Mouse (Mus musculus) embryonic facial prominence, embryonic 12.5 days (tissue): Measurements from ENCODE around the gene Gm11983. TPM values are rescaled to one million over a fixed set of nuclear protein-coding genes. Genes with fewer than 3 reads are reported as not detected.
"Not testable (repeated sequence)": the region's sequence is repeated elsewhere in the genome, so short reads cannot be mapped to it uniquely, and the experiment has no call there.

Experiments used
- ATAC-seq: fragments of 200-750 bp; cut with Nextera tagmentation; 2 replicates; pipeline ENCODE4 v1.8.0; 2017; ENCODE audit not compliant: insufficient number of reproducible peaks, insufficient read depth, low FRiP score, low TSS enrichment
- H3K27ac ChIP-seq: fragments of 300-500 bp; sonication (generic); 2 replicates; pipeline ENCODE4 v1.5.1; 2016; ENCODE audit warnings: mild to moderate bottlenecking
- H3K27me3 ChIP-seq: fragments of 300-500 bp; sonication (generic); 2 replicates; pipeline ENCODE4 v1.6.1; 2016; ENCODE audit warnings: mild to moderate bottlenecking, moderate library complexity
- H3K36me3 ChIP-seq: fragments of 300-500 bp; sonication (generic); 2 replicates; pipeline ENCODE4 v1.6.1; 2016; ENCODE audit warnings: mild to moderate bottlenecking
- H3K4me1 ChIP-seq: fragments of 300-500 bp; sonication (generic); 2 replicates; pipeline ENCODE4 v1.6.1; 2016
- H3K4me2 ChIP-seq: fragments of 300-500 bp; sonication (generic); replicated peaks from 2 replicates; pipeline ENCODE4 v1.6.1; 2016; ENCODE audit warnings: mild to moderate bottlenecking, moderate library complexity
- H3K4me3 ChIP-seq: fragments of 300-500 bp; sonication (generic); 2 replicates; pipeline ENCODE4 v1.5.1; 2016; ENCODE audit warnings: mild to moderate bottlenecking
- H3K9ac ChIP-seq: fragments of 300-500 bp; sonication (generic); 2 replicates; pipeline ENCODE4 v1.6.1; 2016; ENCODE audit warnings: mild to moderate bottlenecking, moderate library complexity
- H3K9me3 ChIP-seq: fragments of 300-500 bp; sonication (generic); 2 replicates; pipeline ENCODE4 v1.6.1; 2016; ENCODE audit warnings: mild to moderate bottlenecking, moderate library complexity
- WGBS: fragments of 180-500 bp; shearing (Covaris S2); methylation state at CpG from one replicate; pipeline ENCODE4 v1.1.7; 2016; 5-methylcytosine and 5-hydroxymethylcytosine counted together
- polyA plus RNA-seq: library from polyadenylated mRNA; unstranded; fragments of >200 nt; fragmentation: Nextera tagmentation; extraction: Ambion mirVana; gene quantifications from 2 replicates; pipeline ENCODE4 v1.2.1, GENCODE M21; 2016

Gm11983 gene
- polyA plus RNA-seq = not detected in 2 replicates

GRCm38 (mm10) chr11:6837554-6837953, at the start of gene Gm11983:
Gene Gm11983, minus strand, starts transcription at chr11:6837654.
- Histone ChIP-seq H3K4me3 (no peak within 1 kb of the TSS), H3K27me3 (no peaks in the 10 kb centered on the region), H3K9me3 (no peaks in the 10 kb centered on the region), H3K4me1 (no peaks in the 10 kb centered on the region), H3K36me3 (no peaks in the 10 kb centered on the region), H3K27ac (no peak within 1 kb of the TSS), H3K4me2 (no peak within 1 kb of the TSS), H3K9ac (no peak within 1 kb of the TSS)
- 90% methylated on average over 1 of the region's 1 CpGs for WGBS
- ATAC-seq = no peak

DNA sequence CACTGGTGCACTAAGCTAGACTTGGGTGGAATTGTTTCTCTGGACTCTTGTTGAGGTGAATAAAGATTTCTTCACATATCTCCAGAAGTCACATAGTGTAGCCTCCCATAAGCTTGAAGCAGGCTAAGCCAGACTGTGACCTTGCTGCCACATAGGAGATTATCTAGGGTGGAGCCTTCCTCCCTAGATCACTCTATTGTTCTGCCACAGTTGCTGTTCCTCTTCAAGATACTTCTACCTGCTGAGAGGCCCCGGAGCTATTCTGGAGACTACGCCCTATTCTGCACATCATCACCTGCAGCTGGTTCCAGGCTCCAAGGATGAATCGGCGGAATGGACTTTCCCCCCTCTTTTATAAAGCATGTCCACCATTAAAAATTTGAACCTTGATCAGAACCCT, 45.6 kb upstream of the Gm11983 start:
- H3K36me3 ChIP-seq, H3K9me3 ChIP-seq, H3K27ac ChIP-seq, H3K4me3 ChIP-seq, H3K27me3 ChIP-seq, H3K4me1 ChIP-seq, H3K9ac ChIP-seq, ATAC-seq, H3K4me2 ChIP-seq: not testable (repeated sequence)
- WGBS = 98% methylated on average over 4 of the region's 4 CpGs

DNA sequence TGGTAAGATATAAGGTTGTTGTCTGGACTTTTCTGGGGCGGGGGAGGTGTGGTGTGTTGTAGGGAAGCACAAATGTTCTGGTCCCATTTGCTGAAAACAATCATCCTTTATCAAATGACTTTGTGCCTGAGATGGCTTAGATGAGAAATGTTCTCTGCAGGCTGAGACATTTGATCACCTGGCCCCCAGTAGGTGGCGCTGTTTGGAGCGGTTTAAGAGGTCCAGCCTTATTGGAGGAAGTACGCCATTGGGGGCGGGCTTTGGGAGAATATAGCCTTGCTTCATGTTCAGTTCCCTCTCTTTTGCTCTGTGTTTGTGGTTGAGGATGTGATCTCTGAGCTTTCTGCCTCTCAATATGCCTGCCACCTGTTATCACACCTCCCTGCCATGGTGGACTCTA, 44.2 kb upstream of the Gm11983 start:
- no peaks in the 10 kb centered on the region for H3K4me1 ChIP-seq
- H3K9me3 ChIP-seq = no peaks in the 10 kb centered on the region
- H3K27ac ChIP-seq = no peak overlapping the region
- no peaks in the 10 kb centered on the region for H3K27me3 ChIP-seq
- no peaks in the 10 kb centered on the region for H3K36me3 ChIP-seq
- H3K9ac ChIP-seq = no peak overlapping the region
- no peak overlapping the region for H3K4me3 ChIP-seq
- H3K4me2 ChIP-seq = no peak overlapping the region
- 54% methylated on average over 5 of the region's 5 CpGs for WGBS
- no peak for ATAC-seq

DNA sequence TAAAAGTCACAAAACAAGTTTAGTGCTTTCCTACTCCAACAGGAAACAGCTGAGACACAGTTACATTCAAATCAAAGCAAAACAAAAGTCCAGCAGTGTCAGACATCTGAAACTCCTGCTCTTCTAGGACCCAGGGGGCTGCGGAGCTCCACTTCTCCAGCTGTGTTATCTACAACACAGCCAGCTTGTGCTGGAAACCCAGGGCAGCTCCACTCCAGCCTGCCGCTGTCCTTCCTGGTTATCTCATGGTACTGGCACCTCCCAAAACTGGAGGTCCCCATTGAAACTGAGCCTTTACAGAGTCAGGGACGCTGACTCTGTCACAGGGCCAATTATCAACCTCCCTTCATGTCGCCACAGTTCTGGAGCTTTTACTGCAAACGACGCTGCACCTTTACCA, 40.3 kb upstream of the Gm11983 start:
- Histone ChIP-seq H3K4me2 (no peak overlapping the region), H3K27me3 (no peaks in the 10 kb centered on the region), H3K9ac (no peak overlapping the region), H3K36me3 (no peaks in the 10 kb centered on the region), H3K4me1 (no peaks in the 10 kb centered on the region), H3K27ac (no peak overlapping the region), H3K9me3 (no peaks in the 10 kb centered on the region), H3K4me3 (no peak overlapping the region)
- WGBS = 59% methylated on average over 6 of the region's 6 CpGs
- no peak for ATAC-seq

GRCm38 (mm10) chr11:6870947-6871346, 33.5 kb upstream of the Gm11983 start:
- H3K4me2 ChIP-seq = no peak overlapping the region
- no peaks in the 10 kb centered on the region for H3K4me1 ChIP-seq
- H3K27me3 ChIP-seq = no peaks in the 10 kb centered on the region
- no peaks in the 10 kb centered on the region for H3K9me3 ChIP-seq
- ATAC-seq = no peak
- no peak overlapping the region for H3K27ac ChIP-seq
- H3K36me3 ChIP-seq = no peaks in the 10 kb centered on the region
- no peak overlapping the region for H3K9ac ChIP-seq
- WGBS = 85% methylated on average over 1 of the region's 1 CpGs
- H3K4me3 ChIP-seq = no peak overlapping the region

GRCm38 (mm10) chr11:6865536-6865935, 28.1 kb upstream of the Gm11983 start:
- Histone ChIP-seq H3K9ac (no peak overlapping the region), H3K4me2 (no peak overlapping the region), H3K36me3 (no peaks in the 10 kb centered on the region), H3K9me3 (no peaks in the 10 kb centered on the region), H3K27me3 (no peaks in the 10 kb centered on the region), H3K4me3 (no peak overlapping the region), H3K27ac (no peak overlapping the region), H3K4me1 (no peaks in the 10 kb centered on the region)
- WGBS = 82% methylated on average over 3 of the region's 3 CpGs
- ATAC-seq = no peak

- Histone ChIP-seq H3K27me3 (no peaks in the 10 kb centered on the region), H3K4me3 (no peak overlapping the region), H3K4me1 (peaks cover 7% of the 10 kb centered on the region; the same call in 1 of the 2 replicates), H3K27ac (no peak overlapping the region), H3K9me3 (no peaks in the 10 kb centered on the region), H3K9ac (no peak overlapping the region), H3K36me3 (no peaks in the 10 kb centered on the region), H3K4me2 (no peak overlapping the region)
- 84% methylated on average over 3 of the region's 3 CpGs for WGBS
- no peak for ATAC-seq
These were observed 24.7 kb upstream of the Gm11983 start for GRCm38 (mm10) chr11:6862185-6862584.

DNA sequence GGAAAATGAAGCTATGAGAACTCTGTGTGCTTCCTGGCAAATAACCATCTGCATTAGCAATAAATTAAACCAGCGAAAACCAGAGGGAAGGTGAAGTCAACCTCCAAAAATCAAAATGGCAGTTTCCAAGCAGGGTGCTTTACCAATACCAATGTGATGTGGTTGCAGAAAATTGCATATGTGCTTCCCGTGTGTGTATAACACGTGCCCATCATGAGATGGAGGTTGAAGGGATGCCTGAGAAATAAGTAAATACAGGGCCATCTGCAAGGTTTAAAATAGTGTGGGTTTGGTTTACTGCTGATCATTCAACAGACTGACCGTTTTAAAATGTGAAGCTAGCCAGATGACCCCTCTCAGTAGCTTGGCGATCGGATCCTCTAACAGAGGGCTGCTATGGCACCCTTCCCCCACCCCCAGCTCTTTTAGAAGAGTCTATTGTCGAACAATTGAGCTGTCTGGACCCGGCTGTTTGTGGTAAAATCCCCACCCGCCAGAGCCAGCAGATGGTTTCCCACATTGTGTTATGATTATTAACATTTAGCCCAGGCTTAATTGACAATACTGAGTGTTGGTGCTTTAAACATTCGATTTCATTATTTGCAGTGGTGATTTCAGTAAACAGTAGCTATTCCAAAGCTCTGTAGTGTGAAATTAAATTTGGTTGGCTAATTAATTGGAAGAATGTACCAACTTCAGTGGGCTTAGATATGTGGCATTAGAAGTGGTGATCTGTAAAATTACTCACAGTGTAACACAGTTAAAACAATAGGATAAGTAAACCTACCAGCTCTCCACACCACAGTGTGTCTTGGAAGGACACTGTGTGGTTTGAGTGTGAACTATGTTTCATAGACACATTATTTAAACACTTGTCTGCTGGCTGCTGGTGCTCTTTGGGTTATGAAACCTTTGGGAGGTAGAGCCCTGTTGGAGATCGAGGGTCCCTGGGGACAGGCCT, 22.7 kb upstream of the Gm11983 start:
- no peaks in the 10 kb centered on the region for H3K9me3 ChIP-seq
- 38% methylated on average over 11 of the region's 11 CpGs for WGBS
- no peaks in the 10 kb centered on the region for H3K27me3 ChIP-seq
- peaks cover 7% of the 10 kb centered on the region; the same call in 1 of the 2 replicates for H3K4me1 ChIP-seq
- no peak overlapping the region for H3K4me3 ChIP-seq
- H3K36me3 ChIP-seq = no peaks in the 10 kb centered on the region
- H3K9ac ChIP-seq = no peak overlapping the region
- ATAC-seq = no peak; the same call in 1 of the 2 replicates
- no peak overlapping the region for H3K27ac ChIP-seq
- no peak overlapping the region for H3K4me2 ChIP-seq

- Histone ChIP-seq H3K27me3 (no peaks in the 10 kb centered on the region), H3K4me1 (peaks cover 7% of the 10 kb centered on the region; the same call in 1 of the 2 replicates), H3K36me3 (no peaks in the 10 kb centered on the region), H3K9ac (no peak overlapping the region), H3K4me3 (no peak overlapping the region), H3K4me2 (no peak overlapping the region), H3K9me3 (no peaks in the 10 kb centered on the region), H3K27ac (no peak overlapping the region)
- ATAC-seq = no peak
- 91% methylated on average over 8 of the region's 8 CpGs for WGBS
These were observed 21.6 kb upstream of the Gm11983 start for GRCm38 (mm10) chr11:6859096-6859495.

- Histone ChIP-seq H3K4me3 (no peak overlapping the region), H3K9ac (no peak overlapping the region), H3K9me3 (no peaks in the 10 kb centered on the region), H3K4me2 (no peak overlapping the region), H3K4me1 (peaks cover 7% of the 10 kb centered on the region; the same call in 1 of the 2 replicates), H3K27ac (no peak overlapping the region), H3K27me3 (no peaks in the 10 kb centered on the region), H3K36me3 (no peaks in the 10 kb centered on the region)
- 86% methylated on average over 3 of the region's 3 CpGs for WGBS
- no peak for ATAC-seq
These were observed 18.5 kb upstream of the Gm11983 start for GRCm38 (mm10) chr11:6855942-6856341.

DNA sequence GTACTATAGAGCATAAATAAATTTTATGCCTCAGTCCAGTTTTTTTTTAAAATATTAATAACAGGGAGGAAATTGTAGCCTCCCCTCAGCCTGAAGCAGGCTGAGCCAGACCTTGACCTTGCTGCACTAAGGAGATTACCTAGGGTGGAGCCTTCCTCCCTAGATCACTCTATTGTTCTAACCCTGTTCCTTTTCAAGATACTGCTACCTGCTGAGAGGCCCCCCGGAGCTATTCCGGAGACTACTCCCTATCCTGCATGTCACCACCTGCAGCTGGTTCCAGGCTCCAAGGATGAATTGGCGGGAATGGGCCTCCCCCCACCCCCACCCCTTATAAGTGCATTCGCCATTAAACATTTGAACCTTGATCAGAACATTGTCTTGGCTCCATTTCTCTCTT, 15.9 kb upstream of the Gm11983 start:
- not testable (repeated sequence) for H3K4me1 ChIP-seq, H3K9ac ChIP-seq, H3K4me3 ChIP-seq, H3K36me3 ChIP-seq, H3K4me2 ChIP-seq, H3K27ac ChIP-seq, ATAC-seq, H3K9me3 ChIP-seq, H3K27me3 ChIP-seq
- 75% methylated on average over 4 of the region's 4 CpGs for WGBS

GRCm38 (mm10) chr11:6843831-6844230, 6.4 kb upstream of the Gm11983 start:
- no peak for ATAC-seq
- H3K27ac ChIP-seq = no peak overlapping the region
- WGBS = 69% methylated on average over 2 of the region's 2 CpGs
- no peaks in the 10 kb centered on the region for H3K9me3 ChIP-seq
- H3K9ac ChIP-seq = no peak overlapping the region
- no peak overlapping the region for H3K4me2 ChIP-seq
- no peak overlapping the region for H3K4me3 ChIP-seq
- H3K36me3 ChIP-seq = no peaks in the 10 kb centered on the region
- no peaks in the 10 kb centered on the region for H3K4me1 ChIP-seq
- no peaks in the 10 kb centered on the region for H3K27me3 ChIP-seq
